Mouse (Mus musculus) kidney, postnatal 10 days (tissue): ENCODE measurements around the gene Map4.
A peak's percentile ranks its signal among the peaks of the same experiment; 100 is the strongest.
"Not testable (repeated sequence)": the region's sequence is repeated elsewhere in the genome, so short reads cannot be mapped to it uniquely, and the experiment has no call there.

Source experiments
- DNase-seq: peaks from one replicate; pipeline ENCODE4 v3.0.0; 2021; ENCODE audit warnings: mixed read lengths

Map4 gene

DNA sequence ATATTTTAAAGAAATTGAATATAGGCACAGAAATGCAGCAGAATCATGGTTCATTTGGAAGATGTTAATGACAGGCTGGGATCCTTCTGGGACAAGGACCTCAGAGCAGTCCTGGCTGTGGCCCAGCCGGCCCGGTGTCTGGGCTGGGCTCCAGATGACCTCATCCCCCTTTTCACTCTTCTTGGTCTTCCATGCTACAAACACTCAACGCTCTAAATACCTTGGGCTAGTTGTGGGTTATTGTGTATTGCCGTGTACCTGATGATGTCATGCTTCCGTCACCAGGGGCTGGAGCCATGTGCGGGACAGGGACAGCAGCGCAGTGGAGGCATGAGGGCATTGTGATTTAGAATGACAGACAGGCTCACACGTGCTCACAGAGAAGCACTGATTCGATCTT is 139.1 kb downstream of the Map4 start:
- DNase-seq = peak; percentile 61

DNA sequence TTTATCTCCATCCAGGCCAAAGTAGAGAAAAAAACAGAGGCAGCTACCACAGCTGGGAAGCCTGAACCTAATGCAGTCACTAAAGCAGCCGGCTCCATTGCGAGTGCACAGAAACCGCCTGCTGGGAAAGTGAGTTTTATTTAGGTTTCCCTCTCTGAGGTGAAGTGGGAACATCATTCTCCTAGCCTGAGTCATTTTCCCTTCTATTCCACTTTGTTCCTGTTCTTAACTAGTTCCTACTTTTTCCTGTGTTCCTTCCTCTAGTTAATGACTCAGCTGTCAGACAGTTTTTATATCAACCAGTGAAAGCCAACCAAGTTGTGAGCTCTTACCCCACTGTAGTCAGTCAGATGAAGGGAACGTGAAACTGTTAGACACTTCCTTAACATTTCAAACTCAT is 139.8 kb downstream of the Map4 start:
- DNase-seq = no peak

DNA sequence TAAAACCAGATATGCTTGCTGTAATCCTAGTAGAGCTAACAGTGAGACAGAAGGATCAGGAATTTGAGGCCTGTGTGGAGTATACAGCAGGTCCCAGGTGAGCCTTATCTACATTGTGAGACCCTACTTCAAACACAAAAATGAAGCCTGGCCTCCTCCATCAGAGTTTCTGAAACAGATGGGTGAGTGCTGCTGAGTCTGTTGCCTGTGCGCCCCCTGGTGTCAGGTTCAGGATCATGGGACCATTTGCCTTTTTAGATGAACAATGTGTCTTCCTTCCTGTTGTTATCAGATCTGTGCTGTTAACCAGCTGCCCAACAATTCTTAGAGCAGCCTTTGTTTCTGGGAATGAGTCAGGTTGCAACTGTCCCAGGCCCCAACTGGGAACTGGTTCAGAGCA is 140.6 kb downstream of the Map4 start:
- peak; percentile 91 for DNase-seq

DNA sequence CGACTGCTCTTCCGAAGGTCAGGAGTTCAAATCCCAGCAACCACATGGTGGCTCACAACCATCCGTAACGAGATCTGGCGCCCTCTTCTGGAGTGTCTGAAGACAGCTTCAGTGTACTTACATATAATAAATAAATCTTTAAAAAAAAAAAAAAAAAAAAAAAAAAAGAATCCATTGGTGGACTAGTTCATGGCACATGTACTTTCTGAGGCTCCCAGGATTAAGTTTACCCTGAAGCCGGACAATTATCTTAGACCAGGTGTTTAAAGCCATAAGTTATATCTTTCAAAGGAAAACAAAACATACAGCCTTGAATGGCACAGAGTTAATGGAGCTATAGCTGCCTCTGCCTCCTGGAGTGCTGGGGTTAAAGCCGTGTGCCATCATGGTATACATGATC is 145.2 kb downstream of the Map4 start:
- DNase-seq = not testable (repeated sequence)

DNA sequence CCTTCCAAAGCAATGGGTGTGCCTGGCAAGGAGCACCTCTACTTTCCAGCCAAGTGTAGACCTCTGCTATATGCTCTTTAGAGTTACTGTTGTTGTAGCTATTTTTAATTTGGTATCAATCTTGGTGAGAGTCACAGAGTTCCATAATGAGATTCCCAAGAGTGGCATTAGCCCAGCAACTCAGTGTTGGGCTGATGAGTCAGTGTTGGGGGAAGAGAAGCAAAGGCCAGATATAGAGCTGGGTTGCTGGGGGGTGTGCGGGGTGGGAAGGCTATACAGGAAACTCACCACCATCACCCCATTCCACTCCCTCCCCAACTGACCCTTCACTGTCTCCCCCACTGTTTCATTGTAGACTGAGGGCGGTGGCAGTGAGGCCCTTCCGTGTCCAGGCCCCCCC is 149.8 kb downstream of the Map4 start:
- no peak for DNase-seq

DNA sequence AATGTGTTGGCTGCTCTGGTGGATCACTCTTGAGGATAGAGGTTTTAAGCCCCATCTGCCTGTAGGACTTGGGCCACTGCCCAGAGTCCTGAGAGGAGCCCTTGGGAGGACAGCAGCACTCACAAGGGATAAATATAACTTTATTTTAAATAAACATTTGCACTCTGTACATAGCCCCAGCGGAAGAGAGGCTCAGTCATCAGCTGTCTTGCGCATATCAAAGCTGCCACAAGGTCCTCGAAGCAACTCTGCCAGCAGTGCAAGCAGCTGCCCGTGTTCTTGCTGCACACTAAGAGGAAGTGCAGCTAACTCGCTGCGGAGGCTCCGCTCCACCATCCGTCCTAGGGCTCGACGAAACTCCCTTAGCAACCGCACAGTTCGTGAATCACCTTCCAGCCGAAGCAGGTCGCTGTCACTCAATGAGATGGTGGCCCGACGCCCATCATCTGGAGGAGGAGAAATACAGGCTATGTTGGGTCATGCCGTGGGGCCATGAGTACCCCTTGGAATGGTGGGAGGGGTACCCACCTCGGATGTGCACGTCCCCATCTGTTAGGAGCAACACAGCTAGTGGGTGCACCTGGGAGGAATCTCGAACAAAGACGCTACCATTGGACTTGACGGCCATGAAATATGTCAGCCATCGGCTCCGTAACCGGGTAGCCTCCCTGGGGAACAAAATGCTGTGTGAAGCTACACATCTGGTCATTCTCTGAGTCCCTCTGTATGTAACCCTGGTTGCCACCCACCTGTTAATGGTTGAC is 153.1 kb downstream of the Map4 start:
- DNase-seq = peak; percentile 50

DNA sequence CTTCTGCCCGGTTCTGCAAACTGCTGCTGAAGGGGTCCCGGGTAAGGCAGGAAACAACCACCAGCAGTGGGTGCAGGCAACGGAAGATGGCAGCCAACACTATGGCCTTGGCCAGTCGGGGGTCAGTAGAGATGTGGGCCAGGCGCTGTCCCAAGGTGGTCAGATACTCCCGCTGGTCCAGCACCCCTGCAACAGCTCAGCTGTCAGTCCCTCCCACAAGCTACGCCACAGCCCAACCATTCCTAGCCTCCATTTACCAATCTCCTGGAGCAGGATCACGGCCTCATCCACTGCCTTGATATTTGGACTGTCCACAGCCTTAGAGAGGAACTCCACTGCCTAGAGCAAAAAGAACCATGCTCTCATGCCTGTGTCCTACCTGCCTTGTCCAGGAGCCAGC is 154.4 kb downstream of the Map4 start:
- peak; percentile 12 for DNase-seq

DNA sequence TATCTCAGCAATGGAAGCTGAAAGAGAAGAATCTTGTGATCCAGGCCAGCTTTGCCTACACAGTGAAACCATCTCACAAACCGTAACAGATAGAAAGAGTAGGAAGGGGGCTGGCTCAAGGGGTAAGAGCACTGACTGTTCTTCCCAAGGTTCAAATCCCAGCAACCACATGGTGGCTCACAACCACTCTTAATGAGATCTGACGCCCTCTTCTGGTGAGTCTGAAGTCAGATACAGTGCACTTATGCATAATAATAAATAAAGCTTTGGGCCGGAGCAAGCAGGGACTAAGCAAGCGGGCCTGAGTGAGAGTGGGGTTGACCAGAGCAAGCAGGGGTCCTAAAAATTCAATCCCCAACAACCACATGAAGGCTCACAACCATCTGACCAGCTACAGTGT is 162.0 kb downstream of the Map4 start:
- peak; percentile 22 for DNase-seq

DNA sequence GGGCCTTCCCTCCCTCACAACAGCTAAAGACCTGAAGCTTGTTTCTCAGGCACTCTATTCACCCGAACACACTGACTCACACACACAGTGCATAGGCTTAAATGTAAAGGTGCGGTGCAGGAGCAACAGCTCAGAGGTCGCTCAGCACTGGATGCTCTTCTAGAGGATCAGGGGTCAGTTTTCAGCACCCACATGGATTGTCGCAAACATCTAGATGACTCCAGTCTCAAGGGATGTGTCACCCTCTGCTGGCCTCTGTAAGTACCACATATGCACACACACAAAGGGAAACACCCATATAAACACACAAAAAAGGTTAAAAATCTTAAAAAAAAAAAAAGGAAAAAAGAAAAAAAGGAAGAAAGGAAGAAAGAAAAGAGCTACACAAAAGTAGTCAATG is 163.5 kb downstream of the Map4 start:
- DNase-seq = no peak

DNA sequence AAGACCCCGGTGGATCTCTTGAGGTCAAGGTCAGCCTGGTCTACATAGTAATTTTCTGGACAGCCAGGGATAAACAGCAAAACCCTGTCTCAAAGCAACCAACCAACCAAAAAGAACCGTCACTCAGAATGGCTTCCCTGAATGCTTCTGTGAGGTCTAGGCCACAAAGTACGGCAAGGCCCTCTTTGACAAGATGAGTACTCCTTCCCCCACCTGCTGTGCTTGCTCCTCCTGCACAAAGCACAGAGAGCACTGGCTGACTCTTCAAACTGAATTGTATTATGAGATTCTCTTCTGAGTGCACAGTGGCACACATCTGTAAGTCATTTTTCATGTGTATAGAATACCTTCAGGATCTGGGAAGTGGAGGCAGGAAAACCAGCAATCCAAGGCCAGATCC is 166.5 kb downstream of the Map4 start:
- no peak for DNase-seq

DNA sequence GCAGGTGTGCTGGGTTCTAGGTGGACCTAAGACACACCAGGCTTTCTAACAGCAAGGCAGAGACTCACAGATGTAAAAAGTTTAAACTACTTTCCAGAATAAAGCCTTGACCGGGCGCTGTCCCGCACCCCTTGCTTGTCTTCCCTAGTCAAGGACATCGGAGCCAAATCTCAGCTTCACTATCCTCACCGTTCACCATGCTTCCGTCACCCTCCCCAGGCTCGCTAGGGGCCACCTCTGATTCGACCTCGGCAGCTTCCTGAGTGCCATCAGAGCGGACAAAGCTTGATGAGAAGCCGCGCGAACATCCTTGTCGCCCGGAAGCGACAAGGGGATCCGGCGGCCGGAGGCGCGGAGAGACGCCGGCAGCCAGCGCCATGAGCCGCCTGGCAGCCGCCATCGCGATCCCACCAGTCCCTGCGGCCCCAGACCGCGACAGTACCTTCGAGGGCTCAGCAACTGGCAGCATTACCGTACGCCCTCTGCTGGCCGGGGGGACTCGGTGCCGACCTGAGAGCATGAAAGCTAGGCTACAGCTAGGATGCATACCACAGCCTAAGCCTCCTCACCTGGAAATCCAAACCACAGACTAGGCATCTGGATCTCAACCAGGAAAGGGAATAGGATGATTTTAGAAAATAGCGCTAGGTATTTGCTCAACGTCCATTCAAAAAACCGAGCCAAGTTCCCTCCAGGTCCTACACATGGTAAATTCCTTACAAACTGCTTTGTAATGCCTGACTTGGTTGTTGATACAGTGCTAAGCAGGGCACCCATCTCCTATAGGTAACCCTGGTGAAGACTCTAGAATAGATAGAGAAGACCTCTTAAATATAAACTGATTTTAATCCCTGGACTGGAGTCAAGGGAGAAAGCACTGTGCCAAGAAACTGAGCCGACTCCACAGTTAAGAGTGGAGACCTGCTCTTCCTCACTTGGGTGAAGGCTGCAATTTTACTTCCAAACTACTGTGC is 169.7 kb downstream of the Map4 start:
- DNase-seq = peak; percentile 96

DNA sequence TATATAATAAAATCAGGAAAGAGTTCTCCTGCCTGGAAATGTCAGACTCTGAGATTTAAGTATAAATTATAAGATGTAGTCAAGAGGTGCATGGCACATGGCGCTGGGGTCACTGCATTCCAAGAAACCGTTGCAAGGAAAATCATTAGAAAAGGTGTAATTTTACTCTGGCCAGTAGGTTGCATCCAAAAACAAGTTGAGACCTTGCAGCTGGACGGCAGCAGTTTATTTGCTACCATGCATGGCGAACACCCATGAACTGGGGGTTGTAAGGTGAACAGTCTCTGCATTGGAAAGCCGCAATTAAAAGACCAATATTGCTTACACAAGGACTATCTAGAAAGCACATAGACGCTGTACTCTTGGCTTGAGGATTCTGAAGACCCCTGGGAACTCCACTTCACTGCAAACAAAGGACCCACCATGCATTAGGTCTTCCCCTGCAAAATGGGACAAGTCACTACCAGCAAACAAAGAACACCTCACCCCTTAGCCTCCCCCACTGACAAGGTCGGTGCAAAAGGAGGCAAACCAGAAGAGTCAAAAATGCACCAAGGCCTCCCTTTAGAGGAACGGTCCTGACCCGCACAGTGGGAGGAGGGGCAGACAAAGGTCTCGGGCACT is 185.2 kb downstream of the Map4 start:
- DNase-seq = peak; percentile 25

DNA sequence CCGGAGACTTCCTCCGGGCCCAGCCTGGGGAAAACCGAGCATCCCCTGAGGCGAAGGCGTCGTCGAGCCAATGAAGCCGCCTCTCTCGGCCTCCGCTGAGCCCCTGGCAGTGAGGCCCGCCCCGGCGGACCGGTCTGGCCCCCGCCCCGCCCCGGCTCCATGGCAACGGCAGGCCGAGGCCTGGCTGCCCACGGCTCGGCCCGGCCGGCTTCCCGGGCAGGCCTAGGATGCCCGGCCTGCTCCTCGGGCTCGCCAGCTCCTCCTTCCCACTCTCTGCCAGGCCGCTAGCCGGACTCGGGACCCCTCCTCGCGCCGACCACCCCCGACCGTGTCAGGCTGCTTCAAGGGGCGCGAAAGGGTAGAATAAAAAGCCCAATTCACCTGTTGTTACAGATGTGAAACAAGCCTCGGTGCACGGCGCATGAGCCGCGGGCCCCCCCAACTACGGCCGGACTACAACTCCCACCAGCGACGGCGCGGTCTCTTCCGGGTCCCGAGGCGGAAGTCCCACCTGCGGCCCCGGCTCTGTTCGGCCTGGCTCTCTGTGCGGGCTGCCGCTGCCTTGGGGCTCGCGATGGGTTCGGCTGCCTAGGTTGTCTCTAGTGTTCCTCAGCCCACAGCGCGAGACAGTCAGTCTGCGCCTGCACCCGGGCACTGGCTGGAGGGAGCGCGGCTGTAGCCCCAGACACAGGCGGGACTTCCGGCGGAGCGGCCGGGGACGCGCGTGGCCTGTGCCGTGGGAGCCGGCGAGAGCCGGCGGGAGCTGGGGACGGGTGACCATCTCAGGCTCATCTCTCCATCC is 185.9 kb downstream of the Map4 start, which contains the start of gene Smarcc1:
Smarcc1 (plus strand) TSS at position 732 of the 802 bp plus-strand sequence.
- peak; percentile 94 for DNase-seq

DNA sequence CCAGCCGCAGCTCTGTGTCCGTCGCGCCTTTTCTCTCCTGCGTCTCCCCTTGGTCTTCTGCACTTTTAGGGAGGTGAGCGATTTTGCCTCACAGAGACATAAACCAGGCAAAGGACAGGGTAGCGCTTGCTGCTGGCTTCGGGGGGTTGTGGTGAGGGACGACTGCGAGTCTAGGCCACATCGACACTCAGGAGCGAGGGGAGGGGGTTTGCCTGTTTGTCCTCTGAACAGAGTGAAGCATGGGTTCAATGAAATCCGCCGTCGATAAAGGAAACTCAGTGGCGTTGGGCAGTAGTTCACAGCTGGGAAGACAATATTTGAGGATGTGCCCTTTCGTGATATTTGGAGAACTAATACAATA is 186.5 kb downstream of the Map4 start, which contains the start of gene Dhx30:
Dhx30 (minus strand) TSS at position 52 of the 361 bp plus-strand sequence.
- DNase-seq = no peak

DNA sequence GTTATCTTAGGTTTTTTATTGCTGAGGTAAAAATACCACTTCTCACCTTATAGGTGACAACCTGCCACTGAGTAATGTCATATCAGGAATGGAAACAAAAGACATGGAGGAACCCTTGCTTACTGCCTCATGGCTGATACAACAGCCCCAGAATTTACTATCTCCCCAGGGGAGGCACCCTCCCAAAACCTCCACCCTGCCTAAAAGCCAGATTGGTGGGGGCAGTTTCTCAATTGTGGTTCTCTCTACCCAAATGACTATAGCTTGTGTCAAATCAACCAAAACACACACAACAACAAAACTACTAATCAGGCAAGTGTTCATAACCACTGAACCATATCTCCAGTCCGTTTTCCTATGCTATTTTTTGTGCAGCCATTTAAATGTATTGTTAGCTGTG is 187.0 kb downstream of the Map4 start:
- DNase-seq = no peak

DNA sequence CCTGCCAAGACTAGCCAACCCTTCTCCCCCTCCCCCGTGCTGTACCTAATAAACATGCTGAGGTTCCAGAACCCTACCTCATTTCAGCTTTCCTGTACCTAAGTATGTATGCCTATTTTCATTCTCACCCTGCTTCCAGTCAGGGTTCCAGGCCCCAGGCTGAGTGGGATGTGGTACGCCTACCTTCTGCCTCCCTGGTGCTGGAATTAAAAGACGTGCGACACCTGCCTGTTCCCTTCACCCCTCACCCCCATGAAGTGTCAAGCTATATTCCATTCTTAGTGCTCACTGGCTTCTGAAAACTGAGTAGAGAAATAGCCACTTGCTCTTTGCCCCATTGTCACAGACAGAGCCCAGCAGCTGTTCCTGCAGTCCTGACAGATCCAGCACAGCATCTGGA is 190.2 kb downstream of the Map4 start:
- DNase-seq = no peak

DNA sequence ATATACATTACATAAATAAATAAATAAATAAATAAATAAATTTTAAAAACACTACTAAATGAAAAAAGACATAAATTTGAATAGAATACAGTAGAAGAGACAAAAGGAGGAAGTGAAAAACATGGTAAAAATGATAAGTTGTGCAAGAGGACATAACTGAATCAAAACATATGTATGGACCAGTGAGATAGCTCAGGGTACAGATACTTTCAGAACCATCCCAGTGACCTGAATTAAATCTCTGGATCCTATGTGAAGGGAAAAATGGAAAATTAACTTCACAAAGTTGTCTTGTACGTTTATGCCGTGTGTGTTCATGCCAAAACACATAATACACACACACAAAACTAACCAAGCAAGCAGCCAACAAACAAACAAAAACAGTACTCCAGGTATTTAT is 192.1 kb downstream of the Map4 start:
- DNase-seq = no peak

DNA sequence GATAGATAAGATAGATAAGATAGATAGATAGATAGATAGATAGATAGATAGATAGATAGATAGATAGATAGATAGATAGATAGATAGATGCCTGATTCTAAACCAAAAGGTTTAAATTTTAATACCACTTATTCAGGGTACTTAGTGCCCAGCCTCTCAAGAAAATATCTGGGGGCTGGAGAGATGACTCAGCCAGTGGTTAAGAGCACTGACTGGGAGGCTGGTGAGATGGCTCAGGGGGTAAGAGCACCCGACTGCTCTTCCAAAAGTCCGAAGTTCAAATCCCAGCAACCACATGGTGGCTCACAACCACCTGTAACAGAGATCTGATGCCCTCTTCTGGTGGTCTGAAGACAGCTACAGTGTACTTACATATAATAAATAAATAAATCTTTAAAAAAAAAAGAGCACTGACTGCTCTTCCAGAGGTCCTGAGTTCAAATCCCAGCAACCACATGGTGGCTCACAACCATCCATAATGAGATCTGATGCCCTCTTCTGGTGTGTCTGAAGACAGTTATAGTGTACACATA is 192.8 kb downstream of the Map4 start:
- not testable (repeated sequence) for DNase-seq

DNA sequence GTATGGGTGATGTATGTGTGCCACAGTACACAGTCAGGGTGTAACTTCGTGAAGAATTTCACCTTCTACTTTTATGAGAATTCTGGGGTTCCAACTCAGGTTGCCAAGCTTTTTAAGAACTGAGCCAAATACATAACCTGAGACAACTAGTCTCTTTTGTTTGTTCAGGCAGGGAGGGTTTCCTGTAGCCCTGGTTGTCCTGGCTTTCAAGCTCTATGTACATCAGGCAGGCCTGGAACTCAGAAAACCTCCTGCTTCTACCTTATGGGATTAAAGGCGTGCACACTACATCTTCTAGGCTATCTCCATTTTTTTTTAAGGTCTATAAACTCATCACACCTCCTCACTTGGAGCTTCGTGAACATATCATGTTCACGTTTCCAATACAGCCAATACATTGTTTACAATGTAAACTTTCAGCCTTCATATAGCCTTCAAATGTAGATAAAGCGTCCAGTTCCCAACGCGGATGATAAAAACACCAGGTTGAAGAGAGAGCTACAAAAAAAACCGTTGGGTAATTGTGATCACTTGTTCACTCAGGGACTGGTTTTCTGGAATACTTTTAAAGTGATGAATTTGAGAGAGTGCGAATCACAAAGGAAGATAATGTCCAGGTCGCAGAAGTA is 199.8 kb downstream of the Map4 start:
- no peak for DNase-seq

DNA sequence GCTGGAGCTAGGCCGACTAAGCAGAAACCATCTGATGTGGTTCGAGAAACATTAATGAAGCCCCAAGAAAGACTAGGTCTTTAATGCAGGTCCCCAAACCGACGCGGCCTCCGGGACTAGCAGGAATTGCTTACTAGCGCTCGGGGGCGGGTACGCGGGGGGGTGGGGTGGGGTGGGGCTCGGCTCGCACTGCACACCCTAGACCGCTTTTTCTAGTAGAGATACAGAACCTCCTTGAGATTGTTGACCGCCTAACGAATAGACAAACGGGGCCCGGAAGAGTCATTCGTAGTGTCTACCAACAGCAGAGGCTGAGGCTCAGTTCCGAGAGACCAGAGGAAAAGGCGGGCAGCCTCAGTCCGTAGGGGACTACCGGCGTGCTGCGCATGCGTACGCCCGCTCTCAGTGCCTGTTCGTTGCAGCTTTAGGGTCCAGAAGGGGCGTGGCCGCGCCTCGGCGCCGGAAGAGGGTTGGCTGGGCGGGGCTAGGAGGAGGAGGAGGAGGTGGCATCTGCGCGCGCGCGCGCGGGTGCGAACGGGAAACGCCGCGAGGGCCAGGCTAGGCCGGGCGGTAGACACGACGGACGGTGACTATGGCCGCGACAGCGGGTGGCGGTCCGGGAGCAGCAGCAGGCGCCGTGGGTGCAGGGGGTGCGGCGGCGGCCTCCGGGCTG is 200.4 kb downstream of the Map4 start:
- DNase-seq = peak; percentile 100

DNA sequence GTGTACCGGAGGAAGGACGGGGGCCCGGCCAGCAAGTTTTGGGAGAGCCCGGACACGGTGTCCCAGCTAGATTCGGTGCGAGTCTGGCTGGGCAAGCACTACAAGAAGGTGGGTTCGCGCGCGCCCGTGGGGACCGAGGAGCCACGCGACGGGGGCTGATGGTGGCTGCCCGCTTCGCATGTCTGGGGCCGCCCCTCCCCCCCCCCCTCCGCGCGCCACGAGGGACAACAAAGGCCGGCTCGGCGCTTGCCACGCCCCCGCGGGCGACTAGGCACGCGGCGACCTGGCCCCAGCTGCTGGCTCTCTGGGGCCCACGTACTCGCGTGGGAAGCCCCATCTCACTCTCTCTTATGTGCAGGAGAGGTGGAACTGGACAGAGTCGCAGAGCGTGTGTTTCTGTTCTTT is 200.9 kb downstream of the Map4 start:
- peak; percentile 69 for DNase-seq
